Mouse (Mus musculus) ES-E14 (cell line): Measurements from ENCODE around the gene Tcf12. TPM values are rescaled to one million over a fixed set of nuclear protein-coding genes. Genes with fewer than 3 reads are reported as not detected.

Experiments
- DNase-seq: peaks from one replicate; pipeline ENCODE4 v3.0.0-alpha.2; 2013; ENCODE audit warnings: low read depth, low spot score
- H3K27ac ChIP-seq: 2 replicates; pipeline ENCODE4 v1.5.1; 2012; ENCODE audit warnings: low read depth, mild to moderate bottlenecking, low read length, moderate library complexity, mixed read lengths; ENCODE audit not compliant: poor library complexity, insufficient read depth, severe bottlenecking
- H3K36me3 ChIP-seq: 2 replicates; pipeline ENCODE4 v1.6.1; 2012; ENCODE audit warnings: mild to moderate bottlenecking, low read length, moderate library complexity, mixed read lengths; ENCODE audit not compliant: control insufficient read depth, poor library complexity, insufficient read depth, severe bottlenecking
- H3K4me1 ChIP-seq, 2 experiments: fragments of 150-350 bp in 1 of 2; sonication (generic) in 1 of 2; 2 replicates each; pipeline ENCODE4 v1.6.1; 2012; ENCODE audit warnings: low read length in 2 of 2, mild to moderate bottlenecking in 1 of 2, mixed read lengths in 1 of 2; ENCODE audit not compliant: control insufficient read depth in 2 of 2, insufficient read depth in 2 of 2, poor library complexity in 1 of 2
- H3K4me3 ChIP-seq, 2 experiments: fragments of 150-350 bp in 1 of 2; sonication (generic) in 1 of 2; 2 replicates each; pipeline ENCODE4 v1.5.1; 2012; ENCODE audit warnings: low read length in 2 of 2, low read depth in 1 of 2, mild to moderate bottlenecking in 1 of 2, mixed read lengths in 1 of 2; ENCODE audit not compliant: insufficient read depth in 1 of 2, poor library complexity in 1 of 2, severe bottlenecking in 1 of 2
- H3K9ac ChIP-seq: 2 replicates; pipeline ENCODE4 v1.6.1; 2012; ENCODE audit warnings: low read depth, mild to moderate bottlenecking, low read length, mixed read lengths; ENCODE audit not compliant: poor library complexity, insufficient read depth, severe bottlenecking
- H3K9me3 ChIP-seq: fragments of 150-350 bp; sonication (generic); 2 replicates; pipeline ENCODE4 v1.6.1; 2012; ENCODE audit warnings: low read depth, mild to moderate bottlenecking, low read length; ENCODE audit not compliant: control insufficient read depth, insufficient read depth
- CHD2 ChIP-seq: IDR thresholded peaks from 2 replicates; pipeline ENCODE4 v1.6.1; 2014; ENCODE audit warnings: mild to moderate bottlenecking, low read depth, low read length, inconsistent platforms
- HCFC1 ChIP-seq: IDR thresholded peaks from 2 replicates; pipeline ENCODE4 v1.6.1; 2012; ENCODE audit warnings: low read length, inconsistent platforms, borderline replicate concordance; ENCODE audit not compliant: insufficient read depth
- MAFK ChIP-seq: IDR thresholded peaks from 2 replicates; pipeline ENCODE4 v1.6.1; 2014; ENCODE audit warnings: mild to moderate bottlenecking, low read depth, low read length, inconsistent platforms; ENCODE audit not compliant: insufficient read depth
- ZC3H11A ChIP-seq: IDR thresholded peaks from 2 replicates; pipeline ENCODE4 v1.6.1; 2012; ENCODE audit warnings: low read depth, mild to moderate bottlenecking, inconsistent platforms, low read length, borderline replicate concordance
- ZNF384 ChIP-seq: IDR thresholded peaks from 2 replicates; pipeline ENCODE4 v1.6.1; 2012; ENCODE audit warnings: low read depth, low read length, inconsistent platforms
- in situ Hi-C, 2 experiments: fragments of 600-800 bp; cut with MboI; formaldehyde crosslinking; loops; one replicate each; pipeline ENCODE4 v1.15.1; 2025; ENCODE audit warnings: low sequenced_read_pairs in 2 of 2, inconsistent platforms in 1 of 2; ENCODE audit not compliant: unreplicated experiment in 2 of 2
- total RNA-seq: library from RNA; depleted of rRNA; stranded (reverse); fragments of 300-350 nt; gene quantifications from 2 replicates; pipeline ENCODE4 v1.2.3, GENCODE M21; 2012

Tcf12 gene
- total RNA-seq, 1 experiment: 17.3 TPM

DNA sequence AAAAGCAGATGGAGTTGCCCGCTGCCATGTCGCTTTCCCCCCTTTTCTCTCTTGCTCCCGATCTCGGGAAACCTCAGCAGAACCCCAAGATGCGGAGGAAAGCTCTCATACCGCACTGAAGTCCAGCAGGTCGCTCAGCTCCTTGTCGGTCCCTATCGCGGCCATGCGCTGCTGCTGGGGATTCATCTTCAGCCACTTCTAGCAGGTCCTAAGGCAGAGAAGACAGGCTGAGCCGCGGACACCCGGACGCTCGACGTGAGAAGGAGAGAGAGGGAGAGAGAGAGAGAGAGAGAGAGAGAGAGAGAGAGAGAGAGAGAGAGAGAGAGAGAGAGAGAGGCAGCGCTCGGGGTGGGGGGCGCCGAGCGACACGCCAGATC lies 1.1 kb downstream of the Tcf12 start:
- no peak for TF ChIP-seq MAFK
- TF ChIP-seq HCFC1: no peak
- TF ChIP-seq ZC3H11A: no peak
- TF ChIP-seq CHD2: no peak
- TF ChIP-seq ZNF384: no peak
- Histone ChIP-seq H3K36me3 (no peaks in the 10 kb centered on the region), H3K9me3 (no peaks in the 10 kb centered on the region), H3K4me1 (no peaks in the 10 kb centered on the region), H3K4me3 (peak overlapping the region; percentile 92 to 95), H3K9ac (peak overlapping the region; percentile 97), H3K27ac (no peak overlapping the region)
- peak; percentile 27 for DNase-seq
- in situ Hi-C loops: no loop called here

DNA sequence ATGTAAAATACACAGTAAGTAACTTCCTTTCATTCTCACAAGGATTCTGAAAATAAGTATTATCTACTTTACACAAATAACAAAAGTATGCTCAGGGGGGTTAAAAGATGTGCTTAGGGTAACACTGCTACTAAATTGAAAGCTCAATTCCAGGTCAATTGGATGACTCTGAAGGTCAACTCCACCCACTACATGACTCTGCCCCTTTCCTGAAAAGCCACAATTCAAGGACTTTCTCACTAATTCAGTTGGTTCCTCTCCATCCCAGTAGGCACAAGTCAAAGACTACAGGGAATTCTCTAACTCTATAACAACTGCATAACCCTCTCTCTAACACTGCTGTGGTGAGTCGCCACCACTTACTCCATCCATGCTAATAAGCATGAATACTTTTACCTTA lies 8.2 kb downstream of the Tcf12 start:
- no peak for DNase-seq
- H3K36me3 ChIP-seq: no peaks in the 10 kb centered on the region
- no peak overlapping the region for H3K9ac ChIP-seq
- in situ Hi-C loops: no loop called here
- no peak overlapping the region for H3K27ac ChIP-seq
- H3K9me3 ChIP-seq: no peaks in the 10 kb centered on the region
- TF ChIP-seq HCFC1: no peak
- no peak for TF ChIP-seq ZC3H11A
- no peak for TF ChIP-seq CHD2
- no peak for TF ChIP-seq ZNF384
- no peaks in the 10 kb centered on the region for H3K4me1 ChIP-seq
- no peak overlapping the region for H3K4me3 ChIP-seq

DNA sequence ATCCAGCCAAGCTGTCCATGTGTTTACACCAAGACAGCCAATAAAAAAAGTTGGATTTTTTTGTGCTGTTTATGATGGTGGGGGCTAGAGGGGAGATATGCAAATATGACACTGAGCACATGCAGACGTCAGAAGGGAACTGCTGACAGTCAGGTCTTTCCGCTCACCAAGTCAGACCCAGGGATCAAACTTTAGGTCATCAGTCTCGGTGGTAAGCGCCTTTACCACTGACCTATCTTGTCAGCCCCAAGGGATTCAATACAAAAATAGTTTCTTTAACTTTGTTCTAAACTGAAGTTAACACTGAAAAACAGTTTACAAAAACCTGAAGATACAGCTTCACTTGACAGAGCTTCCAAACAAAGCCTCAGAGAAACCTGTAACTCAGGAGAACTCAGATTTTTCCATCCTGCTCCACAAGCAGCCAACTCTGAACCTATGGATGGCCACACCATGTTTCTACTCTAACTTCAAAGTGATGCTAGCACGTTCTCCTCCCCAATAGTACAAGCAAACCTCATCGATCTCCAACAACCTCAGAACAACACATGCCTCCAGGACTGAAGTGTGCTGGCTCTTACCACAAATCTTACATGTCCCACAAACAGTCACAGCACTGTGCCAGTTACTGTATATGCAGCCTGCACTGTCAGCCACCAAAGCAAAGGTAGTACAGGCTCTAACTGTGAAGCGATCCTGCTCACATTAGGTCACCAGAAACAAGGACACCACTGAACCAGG lies 11.6 kb downstream of the Tcf12 start:
- Histone ChIP-seq H3K9me3 (no peaks in the 10 kb centered on the region), H3K4me1 (no peaks in the 10 kb centered on the region), H3K4me3 (no peak overlapping the region), H3K27ac (no peak overlapping the region), H3K36me3 (no peaks in the 10 kb centered on the region), H3K9ac (no peak overlapping the region)
- in situ Hi-C loops: no loop called here
- DNase-seq: no peak
- TF ChIP-seq CHD2 (no peak), ZC3H11A (no peak), ZNF384 (no peak), MAFK (no peak), HCFC1 (no peak)

DNA sequence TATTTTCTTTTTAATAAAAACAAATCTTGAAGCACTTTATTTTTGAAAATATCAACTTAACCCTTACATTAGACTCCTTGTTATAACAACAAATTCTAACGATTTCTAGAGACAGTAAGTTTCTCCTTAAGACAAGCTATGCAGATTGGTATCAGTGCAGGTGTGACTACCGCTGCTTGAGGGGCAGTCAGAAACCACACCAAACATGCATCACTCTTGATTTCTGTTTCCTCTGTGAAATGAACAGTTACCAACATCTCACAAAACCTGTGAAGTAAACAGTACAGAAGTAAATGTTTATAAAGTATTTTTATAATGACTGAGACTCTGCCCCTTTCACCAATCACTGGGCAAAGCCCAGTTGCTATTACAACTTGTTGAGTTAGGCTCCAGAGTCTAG lies 13.6 kb downstream of the Tcf12 start:
- no peaks in the 10 kb centered on the region for H3K36me3 ChIP-seq
- no peak overlapping the region for H3K27ac ChIP-seq
- no peak for DNase-seq
- H3K4me3 ChIP-seq: no peak overlapping the region
- H3K9me3 ChIP-seq: no peaks in the 10 kb centered on the region
- in situ Hi-C loops: no loop called here
- 0 out of 4 replicates have a peak, but pooled peaks cover 0 to 1% of the 10 kb centered on the region in 2 experiments for H3K4me1 ChIP-seq
- TF ChIP-seq ZNF384: no peak
- no peak for TF ChIP-seq HCFC1
- TF ChIP-seq CHD2: no peak
- no peak for TF ChIP-seq MAFK
- no peak for TF ChIP-seq ZC3H11A
- H3K9ac ChIP-seq: no peak overlapping the region

DNA sequence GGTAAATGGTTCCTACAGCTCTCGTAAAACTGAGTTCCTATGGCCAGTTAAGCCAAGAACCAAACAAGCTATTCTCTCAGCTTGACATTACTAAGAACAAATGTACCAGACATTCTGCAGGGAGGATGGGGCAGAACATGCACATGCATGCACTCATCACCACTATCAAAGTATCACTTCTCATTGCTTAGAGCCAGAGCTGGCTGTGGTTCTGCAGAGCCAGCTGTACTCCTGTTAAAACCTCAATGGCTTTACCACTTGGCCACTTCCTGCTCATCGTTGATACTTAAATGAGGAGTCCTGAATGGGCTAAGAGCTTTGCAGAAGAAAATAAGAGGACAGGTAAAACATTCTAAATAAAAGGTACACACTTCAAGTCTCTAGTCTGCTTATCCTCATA lies 14.6 kb downstream of the Tcf12 start:
- DNase-seq: no peak
- Histone ChIP-seq H3K9me3 (no peaks in the 10 kb centered on the region), H3K4me3 (no peak overlapping the region), H3K9ac (no peak overlapping the region), H3K4me1 (0 out of 4 replicates have a peak, but pooled peaks cover 0 to 2% of the 10 kb centered on the region in 2 experiments), H3K27ac (no peak overlapping the region), H3K36me3 (no peaks in the 10 kb centered on the region)
- TF ChIP-seq CHD2 (no peak), MAFK (no peak), ZC3H11A (no peak), ZNF384 (no peak), HCFC1 (no peak)
- in situ Hi-C loops: no loop called here
